Mouse (Mus musculus) cortical plate, adult 2 months (tissue): ENCODE measurements around the gene 4930438A08Rik.

Source experiments
- CTCF ChIP-seq: fragments of 200-500 bp; IDR thresholded peaks from 2 replicates; pipeline ENCODE4 v1.5.1; 2011; ENCODE audit warnings: mild to moderate bottlenecking, control low read depth, low read length; ENCODE audit not compliant: insufficient read depth; ENCODE audit errors: extremely low read depth
- POLR2A ChIP-seq: fragments of 200-500 bp; IDR thresholded peaks from 2 replicates; pipeline ENCODE4 v1.6.1; 2011; ENCODE audit warnings: mild to moderate bottlenecking, low read length, control low read depth; ENCODE audit not compliant: insufficient read depth; ENCODE audit errors: extremely low read depth

DNA sequence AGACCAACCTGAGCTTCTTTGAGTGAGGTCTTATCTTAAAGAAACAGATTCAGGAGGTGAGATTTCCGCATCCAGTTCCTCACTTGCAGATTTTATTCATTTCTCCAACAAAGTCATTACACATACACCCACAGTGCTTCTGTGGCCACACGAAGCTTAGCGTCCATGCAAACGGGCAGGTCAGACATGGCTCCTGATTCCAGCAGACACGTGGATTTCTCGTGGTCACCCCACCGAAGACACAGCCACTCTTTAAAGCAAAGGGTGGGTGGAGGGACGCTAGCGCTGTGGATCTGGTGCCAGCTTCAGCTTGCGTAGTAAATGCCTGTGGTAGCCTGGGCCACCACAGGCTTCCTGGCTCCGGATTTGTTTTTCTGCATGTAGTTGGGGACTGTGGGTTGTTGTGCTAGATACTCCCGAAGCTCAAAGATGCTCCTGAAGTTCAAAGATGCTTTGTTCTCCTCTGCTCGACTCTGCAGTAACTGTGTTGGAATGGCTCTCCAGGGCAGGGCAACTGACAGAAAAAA lies 7.4 kb downstream of the 4930438A08Rik start:
- TF ChIP-seq POLR2A (no peak), CTCF (no peak)
